Mouse (Mus musculus) cortical plate, adult 2 months (tissue): ENCODE data around the gene Cnot10. TPM values are rescaled to one million over a fixed set of nuclear protein-coding genes. Genes with fewer than 3 reads are reported as not detected.

Experiments used
- H3K27ac ChIP-seq: fragments of 200-500 bp; 2 replicates; pipeline ENCODE4 v1.5.1; 2012; ENCODE audit warnings: low read length, control low read depth, inconsistent platforms; ENCODE audit not compliant: insufficient read depth
- H3K4me1 ChIP-seq: fragments of 200-500 bp; 2 replicates; pipeline ENCODE4 v1.6.1; 2011; ENCODE audit warnings: low read length; ENCODE audit not compliant: control insufficient read depth, insufficient read depth
- H3K4me3 ChIP-seq: fragments of 200-500 bp; 2 replicates; pipeline ENCODE4 v1.5.1; 2011; ENCODE audit warnings: mild to moderate bottlenecking, low read length, control low read depth; ENCODE audit not compliant: insufficient read depth
- CTCF ChIP-seq: fragments of 200-500 bp; IDR thresholded peaks from 2 replicates; pipeline ENCODE4 v1.5.1; 2011; ENCODE audit warnings: mild to moderate bottlenecking, control low read depth, low read length; ENCODE audit not compliant: insufficient read depth; ENCODE audit errors: extremely low read depth
- POLR2A ChIP-seq: fragments of 200-500 bp; IDR thresholded peaks from 2 replicates; pipeline ENCODE4 v1.6.1; 2011; ENCODE audit warnings: mild to moderate bottlenecking, low read length, control low read depth; ENCODE audit not compliant: insufficient read depth; ENCODE audit errors: extremely low read depth
- polyA plus RNA-seq: library from polyadenylated mRNA; depleted of rRNA; stranded (reverse); fragments of >200 nt; gene quantifications from 2 replicates; pipeline ENCODE4 v1.2.3, GENCODE M21; 2012

Cnot10 gene
- polyA plus RNA-seq, 1 experiment, result 82.6 TPM

- H3K4me1 ChIP-seq, result no peaks in the 10 kb centered on the region
- no peak for TF ChIP-seq CTCF
- no peak for TF ChIP-seq POLR2A
These were observed 38.9 kb downstream of the Cnot10 start for GRCm38 (mm10) chr9:114601096-114601495.

GRCm38 (mm10) chr9:114585017-114585345, 55.0 kb downstream of the Cnot10 start:
- no peak for TF ChIP-seq CTCF
- no peak for TF ChIP-seq POLR2A
- H3K27ac ChIP-seq, result no peak overlapping the region
- no peak overlapping the region for H3K4me3 ChIP-seq
- no peaks in the 10 kb centered on the region for H3K4me1 ChIP-seq

More at GRCm38 (mm10) chr9:114601096-114601495, 38.9 kb downstream of the Cnot10 start:
- H3K27ac ChIP-seq, result no peak overlapping the region
- H3K4me3 ChIP-seq, result no peak overlapping the region

- TF ChIP-seq POLR2A, result no peak
- no peak for TF ChIP-seq CTCF
- no peak overlapping the region for H3K27ac ChIP-seq
These were observed 55.6 kb downstream of the Cnot10 start for GRCm38 (mm10) chr9:114584183-114585016.

GRCm38 (mm10) chr9:114583812-114584182, 56.2 kb downstream of the Cnot10 start:
- H3K27ac ChIP-seq, result no peak overlapping the region
- TF ChIP-seq POLR2A (no peak), CTCF (peak; percentile 63)
- H3K4me1 ChIP-seq, result no peaks in the 10 kb centered on the region
- no peak overlapping the region for H3K4me3 ChIP-seq

More at GRCm38 (mm10) chr9:114584183-114585016, 55.6 kb downstream of the Cnot10 start:
- no peaks in the 10 kb centered on the region for H3K4me1 ChIP-seq
- H3K4me3 ChIP-seq, result no peak overlapping the region

- no peak overlapping the region for H3K27ac ChIP-seq
- TF ChIP-seq POLR2A (no peak), CTCF (no peak)
- no peaks in the 10 kb centered on the region for H3K4me1 ChIP-seq
- no peak overlapping the region for H3K4me3 ChIP-seq
These were observed 61.3 kb downstream of the Cnot10 start for GRCm38 (mm10) chr9:114578646-114579045.

GRCm38 (mm10) chr9:114576001-114576400, 64.0 kb downstream of the Cnot10 start:
- H3K4me3 ChIP-seq, result no peak overlapping the region
- no peaks in the 10 kb centered on the region for H3K4me1 ChIP-seq
- TF ChIP-seq CTCF (no peak), POLR2A (no peak)
- H3K27ac ChIP-seq, result no peak overlapping the region

- no peaks in the 10 kb centered on the region for H3K4me1 ChIP-seq
- no peak for TF ChIP-seq CTCF
- TF ChIP-seq POLR2A, result no peak
- no peak overlapping the region for H3K4me3 ChIP-seq
- H3K27ac ChIP-seq, result no peak overlapping the region
These were observed 66.5 kb downstream of the Cnot10 start for GRCm38 (mm10) chr9:114573528-114573927.

- Histone ChIP-seq H3K4me1 (no peaks in the 10 kb centered on the region), H3K4me3 (no peak overlapping the region), H3K27ac (no peak overlapping the region)
- TF ChIP-seq POLR2A, result no peak
- no peak for TF ChIP-seq CTCF
These were observed 71.1 kb downstream of the Cnot10 start for GRCm38 (mm10) chr9:114568682-114569474.

- no peaks in the 10 kb centered on the region for H3K4me1 ChIP-seq
- H3K27ac ChIP-seq, result no peak overlapping the region
- H3K4me3 ChIP-seq, result peak overlapping the region; percentile 35; the same call in 1 of the 2 replicates
- no peak for TF ChIP-seq CTCF
- TF ChIP-seq POLR2A, result no peak
These were observed 75.3 kb downstream of the Cnot10 start for GRCm38 (mm10) chr9:114564667-114565066.
